Mouse (Mus musculus) liver, adult 2 months (tissue): ENCODE results near the gene Ip6k2. TPM values are rescaled to one million over a fixed set of nuclear protein-coding genes. Genes with fewer than 3 reads are reported as not detected.

Experiments
- DNase-seq: peaks from one replicate; pipeline ENCODE4 v3.0.0-alpha.2; 2011; ENCODE audit warnings: low read depth, low spot score; ENCODE audit errors: extremely low read depth
- H3K27ac ChIP-seq: fragments of 200-500 bp; replicated peaks from 2 replicates; pipeline ENCODE4 v1.5.1; 2012; ENCODE audit warnings: low read depth, mild to moderate bottlenecking, control low read depth, inconsistent platforms, low read length; ENCODE audit not compliant: insufficient read depth
- H3K27me3 ChIP-seq: fragments of 200-500 bp; 2 replicates; pipeline ENCODE4 v1.6.1; 2012; ENCODE audit warnings: mild to moderate bottlenecking, moderate library complexity, low read length, inconsistent platforms; ENCODE audit not compliant: control insufficient read depth, insufficient read depth
- H3K36me3 ChIP-seq: fragments of 200-500 bp; 2 replicates; pipeline ENCODE4 v1.6.1; 2012; ENCODE audit warnings: low read length, inconsistent platforms; ENCODE audit not compliant: control insufficient read depth, insufficient read depth
- H3K4me1 ChIP-seq: fragments of 200-500 bp; 2 replicates; pipeline ENCODE4 v1.6.1; 2011; ENCODE audit warnings: low read length; ENCODE audit not compliant: control insufficient read depth, insufficient read depth
- H3K4me3 ChIP-seq: fragments of 200-500 bp; 2 replicates; pipeline ENCODE4 v1.5.1; 2011; ENCODE audit warnings: low read depth, mild to moderate bottlenecking, control low read depth, low read length, moderate library complexity; ENCODE audit not compliant: insufficient read depth
- H3K79me2 ChIP-seq: fragments of 200-500 bp; 2 replicates; pipeline ENCODE4 v1.6.1; 2012; ENCODE audit warnings: inconsistent platforms, mild to moderate bottlenecking, low read length, moderate library complexity; ENCODE audit not compliant: control insufficient read depth, insufficient read depth
- H3K9ac ChIP-seq: fragments of 200-500 bp; 2 replicates; pipeline ENCODE4 v1.6.1; 2012; ENCODE audit warnings: low read depth, mild to moderate bottlenecking, control low read depth, inconsistent platforms, low read length
- CTCF ChIP-seq: fragments of 200-500 bp; IDR thresholded peaks from 2 replicates; pipeline ENCODE4 v1.5.1; 2011; ENCODE audit warnings: low read depth, low read length, control low read depth
- POLR2A ChIP-seq: fragments of 200-500 bp; IDR thresholded peaks from 2 replicates; pipeline ENCODE4 v1.6.1; 2011; ENCODE audit warnings: low read length, control low read depth; ENCODE audit not compliant: insufficient read depth; ENCODE audit errors: extremely low read depth
- WGBS: fragments of 180-500 bp; shearing (Covaris S2); methylation state at CpG from one replicate; pipeline ENCODE4 v1.1.7; 2018; 5-methylcytosine and 5-hydroxymethylcytosine counted together
- polyA plus RNA-seq: library from polyadenylated mRNA; depleted of rRNA; stranded (reverse); fragments of >200 nt; gene quantifications from 2 replicates; pipeline ENCODE4 v1.2.3, GENCODE M21; 2012
- total RNA-seq: library from RNA; depleted of rRNA; stranded (reverse); fragments of >200 nt; gene quantifications from 2 replicates; pipeline ENCODE4 v1.2.3, GENCODE M21; 2014

The Ip6k2 gene
- total and polyA plus RNA-seq, 2 experiments = 47.1 to 78.6 TPM

DNA sequence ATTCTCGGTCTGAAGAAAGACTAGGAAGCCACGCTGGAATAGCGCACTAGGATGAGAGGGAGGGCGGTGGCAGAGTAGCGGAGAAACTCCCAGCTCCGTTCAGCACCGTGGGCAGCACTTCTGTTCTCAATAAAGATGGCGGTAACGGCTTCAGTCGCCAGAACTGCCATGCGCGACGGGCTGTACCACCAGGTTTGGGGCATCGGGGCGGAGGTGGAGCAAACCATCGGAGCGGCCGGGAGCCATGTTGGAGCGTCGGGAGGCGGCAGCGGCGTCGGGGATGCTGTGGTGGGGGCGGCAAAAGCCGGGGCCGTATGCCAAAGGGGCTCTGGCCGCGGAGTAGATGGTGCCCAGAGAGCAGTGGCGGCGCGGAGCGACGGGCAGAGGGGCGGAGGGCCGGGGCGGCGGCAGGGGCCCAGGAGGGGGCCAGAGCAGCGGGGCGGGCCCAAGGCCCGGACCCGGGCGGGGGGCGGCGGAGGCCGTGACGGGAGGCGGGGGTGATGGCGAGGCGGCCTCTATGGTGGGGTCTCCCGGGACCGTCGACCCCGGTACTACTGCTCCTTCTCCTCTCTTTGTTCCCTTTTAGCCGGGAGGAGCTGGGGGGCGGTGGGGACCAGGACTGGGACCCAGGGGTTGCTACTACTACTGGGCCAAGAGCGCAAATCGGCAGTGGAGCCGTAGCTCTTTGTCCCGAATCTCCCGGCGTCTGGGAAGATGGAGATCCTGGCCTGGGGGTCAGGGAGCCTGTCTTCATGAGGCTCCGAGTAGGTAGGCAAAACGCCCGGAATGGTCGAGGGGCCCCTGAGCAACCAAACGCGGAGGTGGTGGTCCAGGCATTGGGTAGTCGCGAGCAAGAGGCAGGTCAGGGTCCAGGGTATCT, 42.5 kb downstream of the Ip6k2 start, which contains the start of gene Celsr3:
Celsr3 (plus strand) TSS at position 501 of the 880 bp plus-strand sequence.
- Histone ChIP-seq H3K27me3 (peaks cover 28% of the 10 kb centered on the region), H3K4me3 (peak within 1 kb of the TSS; percentile 40; the same call in 1 of the 2 replicates), H3K27ac (no peak within 1 kb of the TSS), H3K79me2 (no peaks in the 10 kb centered on the region), H3K9ac (no peak within 1 kb of the TSS), H3K4me1 (peaks cover 4% of the 10 kb centered on the region; the same call in 1 of the 2 replicates), H3K36me3 (no peaks in the 10 kb centered on the region)
- no peak for DNase-seq
- WGBS = 5% methylated on average over 65 of the region's 70 CpGs
- TF ChIP-seq POLR2A = no peak
- TF ChIP-seq CTCF = no peak

DNA sequence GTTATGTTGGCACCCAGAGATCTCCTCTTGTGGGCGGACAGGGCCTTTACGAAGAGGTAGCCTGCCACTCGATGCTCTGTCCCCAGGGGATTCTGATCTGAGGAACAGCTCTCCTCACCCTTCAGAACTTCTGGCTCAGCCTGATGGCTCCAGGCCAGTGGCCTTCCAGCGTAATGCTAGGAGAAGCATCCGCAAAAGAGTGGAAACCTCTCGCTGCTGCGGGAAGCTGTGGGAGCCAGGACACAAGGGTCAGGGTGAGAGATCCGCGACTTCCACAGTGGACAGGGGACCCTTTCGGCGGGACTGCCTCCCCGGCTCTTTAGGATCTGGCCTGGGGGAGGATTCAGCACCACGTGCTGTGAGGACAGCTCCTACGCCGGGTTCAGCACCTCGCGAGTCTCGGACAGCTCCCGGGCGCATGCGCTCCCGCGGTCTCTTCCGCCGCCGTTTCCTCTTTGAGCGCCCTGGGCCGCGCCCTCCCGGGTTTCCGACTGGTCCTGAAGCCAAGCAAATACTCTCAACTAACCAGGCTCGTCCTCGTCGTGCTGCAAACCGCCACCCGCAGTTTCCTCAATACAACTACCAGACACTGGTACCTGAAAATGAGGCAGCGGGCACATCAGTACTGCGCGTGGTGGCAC, 43.2 kb downstream of the Ip6k2 start:
- peak overlapping the region; percentile 40; the same call in 1 of the 2 replicates for H3K4me3 ChIP-seq
- 3% methylated on average over 39 of the region's 39 CpGs for WGBS
- no peaks in the 10 kb centered on the region for H3K36me3 ChIP-seq
- H3K9ac ChIP-seq = no peak overlapping the region
- no peaks in the 10 kb centered on the region for H3K79me2 ChIP-seq
- H3K27me3 ChIP-seq = peaks cover 32% of the 10 kb centered on the region
- no peak overlapping the region for H3K27ac ChIP-seq
- H3K4me1 ChIP-seq = peaks cover 8% of the 10 kb centered on the region; the same call in 1 of the 2 replicates
- TF ChIP-seq CTCF = peak; percentile 50
- no peak for TF ChIP-seq POLR2A
- no peak for DNase-seq

DNA sequence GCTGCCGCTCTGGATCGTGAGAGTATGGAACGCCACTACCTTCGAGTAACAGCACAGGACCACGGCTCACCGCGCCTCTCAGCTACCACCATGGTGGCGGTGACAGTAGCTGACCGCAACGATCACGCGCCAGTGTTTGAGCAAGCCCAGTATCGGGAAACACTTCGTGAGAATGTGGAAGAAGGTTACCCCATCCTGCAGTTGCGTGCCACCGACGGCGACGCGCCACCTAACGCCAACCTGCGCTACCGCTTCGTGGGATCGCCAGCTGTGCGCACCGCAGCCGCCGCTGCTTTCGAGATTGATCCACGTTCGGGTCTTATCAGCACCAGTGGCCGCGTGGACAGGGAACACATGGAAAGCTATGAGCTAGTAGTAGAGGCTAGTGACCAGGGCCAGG, 43.9 kb downstream of the Ip6k2 start:
- Histone ChIP-seq H3K4me1 (peaks cover 12% of the 10 kb centered on the region; the same call in 1 of the 2 replicates), H3K36me3 (no peaks in the 10 kb centered on the region), H3K4me3 (peak overlapping the region; percentile 40; the same call in 1 of the 2 replicates), H3K27ac (no peak overlapping the region), H3K27me3 (peaks cover 35% of the 10 kb centered on the region), H3K9ac (no peak overlapping the region), H3K79me2 (no peaks in the 10 kb centered on the region)
- TF ChIP-seq POLR2A (no peak), CTCF (no peak)
- DNase-seq = no peak
- 5% methylated on average over 34 of the region's 34 CpGs for WGBS

DNA sequence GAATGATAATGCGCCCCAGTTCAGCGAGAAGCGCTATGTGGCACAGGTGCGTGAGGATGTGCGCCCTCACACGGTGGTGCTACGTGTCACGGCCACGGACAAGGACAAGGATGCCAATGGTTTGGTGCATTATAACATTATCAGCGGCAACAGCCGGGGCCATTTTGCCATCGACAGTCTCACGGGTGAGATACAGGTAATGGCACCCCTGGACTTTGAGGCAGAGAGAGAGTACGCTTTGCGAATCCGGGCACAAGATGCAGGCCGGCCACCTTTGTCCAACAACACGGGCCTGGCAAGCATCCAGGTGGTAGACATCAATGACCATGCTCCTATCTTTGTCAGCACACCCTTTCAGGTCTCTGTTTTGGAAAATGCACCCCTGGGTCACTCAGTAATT, 44.3 kb downstream of the Ip6k2 start:
- H3K9ac ChIP-seq = no peak overlapping the region
- peaks cover 15% of the 10 kb centered on the region; the same call in 1 of the 2 replicates for H3K4me1 ChIP-seq
- peaks cover 35% of the 10 kb centered on the region for H3K27me3 ChIP-seq
- no peaks in the 10 kb centered on the region for H3K79me2 ChIP-seq
- no peak overlapping the region for H3K4me3 ChIP-seq
- no peak for DNase-seq
- WGBS = 51% methylated on average over 18 of the region's 18 CpGs
- H3K27ac ChIP-seq = no peak overlapping the region
- H3K36me3 ChIP-seq = no peaks in the 10 kb centered on the region
- TF ChIP-seq CTCF (no peak), POLR2A (no peak)

DNA sequence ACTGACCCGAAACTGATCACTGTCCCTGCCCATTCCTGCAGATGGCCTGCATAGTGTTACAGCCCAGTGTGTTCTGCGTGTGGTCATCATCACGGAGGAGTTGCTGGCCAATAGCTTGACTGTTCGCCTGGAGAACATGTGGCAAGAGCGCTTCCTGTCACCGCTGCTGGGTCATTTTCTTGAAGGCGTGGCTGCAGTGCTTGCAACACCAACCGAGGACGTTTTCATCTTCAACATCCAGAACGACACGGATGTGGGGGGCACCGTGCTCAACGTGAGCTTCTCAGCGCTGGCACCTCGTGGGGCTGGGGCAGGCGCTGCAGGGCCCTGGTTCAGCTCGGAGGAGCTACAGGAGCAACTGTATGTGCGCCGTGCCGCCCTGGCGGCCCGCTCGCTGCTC, 48.0 kb downstream of the Ip6k2 start:
- H3K4me3 ChIP-seq = peak overlapping the region; percentile 40; the same call in 1 of the 2 replicates
- no peak overlapping the region for H3K9ac ChIP-seq
- WGBS = 8% methylated on average over 23 of the region's 23 CpGs
- peaks cover 15% of the 10 kb centered on the region; the same call in 1 of the 2 replicates for H3K4me1 ChIP-seq
- no peak overlapping the region for H3K27ac ChIP-seq
- H3K79me2 ChIP-seq = no peaks in the 10 kb centered on the region
- TF ChIP-seq POLR2A = no peak
- no peak for TF ChIP-seq CTCF
- DNase-seq = no peak
- H3K36me3 ChIP-seq = no peaks in the 10 kb centered on the region
- H3K27me3 ChIP-seq = peaks cover 15% of the 10 kb centered on the region
